Mouse (Mus musculus) limb, embryonic 15.5 days (tissue): ENCODE data around the gene Mcee. TPM values are rescaled to one million over a fixed set of nuclear protein-coding genes. Genes with fewer than 3 reads are reported as not detected.
A peak's percentile ranks its signal among the peaks of the same experiment; 100 is the strongest.

Experiments
- ATAC-seq: fragments of 200-750 bp; cut with Nextera tagmentation; 2 replicates; pipeline ENCODE4 v1.8.0; 2017; ENCODE audit warnings: low read depth, moderate TSS enrichment; ENCODE audit not compliant: insufficient number of reproducible peaks, low FRiP score, low TSS enrichment
- H3K27ac ChIP-seq: fragments of 300-500 bp; sonication (generic); 2 replicates; pipeline ENCODE4 v1.5.1; 2015; ENCODE audit warnings: moderate library complexity, mild to moderate bottlenecking, inconsistent platforms
- H3K27me3 ChIP-seq: fragments of 300-500 bp; sonication (generic); 2 replicates; pipeline ENCODE4 v1.6.1; 2015; ENCODE audit warnings: inconsistent platforms
- H3K36me3 ChIP-seq: fragments of 300-500 bp; sonication (generic); 2 replicates; pipeline ENCODE4 v1.6.1; 2015; ENCODE audit warnings: inconsistent platforms
- H3K4me1 ChIP-seq: fragments of 300-500 bp; sonication (generic); 2 replicates; pipeline ENCODE4 v1.6.1; 2015; ENCODE audit warnings: inconsistent platforms
- H3K4me2 ChIP-seq: fragments of 300-500 bp; sonication (generic); 2 replicates; pipeline ENCODE4 v1.6.1; 2015; ENCODE audit warnings: mild to moderate bottlenecking, inconsistent platforms
- H3K4me3 ChIP-seq: fragments of 300-500 bp; sonication (generic); 2 replicates; pipeline ENCODE4 v1.5.1; 2015; ENCODE audit warnings: mild to moderate bottlenecking, inconsistent platforms
- H3K9ac ChIP-seq: fragments of 300-500 bp; sonication (generic); 2 replicates; pipeline ENCODE4 v1.6.1; 2015; ENCODE audit warnings: inconsistent platforms
- H3K9me3 ChIP-seq: fragments of 300-500 bp; sonication (generic); 2 replicates; pipeline ENCODE4 v1.6.1; 2016; ENCODE audit warnings: inconsistent platforms
- WGBS: fragments of 180-500 bp; shearing (Covaris S2); methylation state at CpG from one replicate; pipeline ENCODE4 v1.1.7; 2015; 5-methylcytosine and 5-hydroxymethylcytosine counted together
- polyA plus RNA-seq: library from polyadenylated mRNA; unstranded; fragments of >200 nt; fragmentation: Nextera tagmentation; extraction: Ambion mirVana; gene quantifications from 2 replicates; pipeline ENCODE4 v1.2.1, GENCODE M21; 2015

Gene Mcee
- 64.9 and 65.5 TPM in 2 replicates for polyA plus RNA-seq

- 1% methylated on average over 54 of the region's 54 CpGs for WGBS
- Histone ChIP-seq H3K36me3 (peaks cover 16% of the 10 kb centered on the region), H3K27me3 (no peaks in the 10 kb centered on the region), H3K4me1 (peaks cover 12% of the 10 kb centered on the region), H3K9me3 (no peaks in the 10 kb centered on the region), H3K27ac (peak within 1 kb of the TSS; percentile 90), H3K4me3 (peak within 1 kb of the TSS; percentile 67), H3K9ac (peak within 1 kb of the TSS; percentile 72), H3K4me2 (peak within 1 kb of the TSS; percentile 89)
- ATAC-seq, result peak; percentile 99
These were observed at the start of gene Mcee, which contains the start of gene Mphosph10 for GRCm38 (mm10) chr7:64392122-64392818. Gene Mcee, plus strand, starts transcription at chr7:64392607. Gene Mphosph10, minus strand, starts transcription at chr7:64392268.

GRCm38 (mm10) chr7:64347813-64348212 lies 44.6 kb upstream of the Mcee start:
- 81% methylated on average over 1 of the region's 1 CpGs for WGBS

DNA sequence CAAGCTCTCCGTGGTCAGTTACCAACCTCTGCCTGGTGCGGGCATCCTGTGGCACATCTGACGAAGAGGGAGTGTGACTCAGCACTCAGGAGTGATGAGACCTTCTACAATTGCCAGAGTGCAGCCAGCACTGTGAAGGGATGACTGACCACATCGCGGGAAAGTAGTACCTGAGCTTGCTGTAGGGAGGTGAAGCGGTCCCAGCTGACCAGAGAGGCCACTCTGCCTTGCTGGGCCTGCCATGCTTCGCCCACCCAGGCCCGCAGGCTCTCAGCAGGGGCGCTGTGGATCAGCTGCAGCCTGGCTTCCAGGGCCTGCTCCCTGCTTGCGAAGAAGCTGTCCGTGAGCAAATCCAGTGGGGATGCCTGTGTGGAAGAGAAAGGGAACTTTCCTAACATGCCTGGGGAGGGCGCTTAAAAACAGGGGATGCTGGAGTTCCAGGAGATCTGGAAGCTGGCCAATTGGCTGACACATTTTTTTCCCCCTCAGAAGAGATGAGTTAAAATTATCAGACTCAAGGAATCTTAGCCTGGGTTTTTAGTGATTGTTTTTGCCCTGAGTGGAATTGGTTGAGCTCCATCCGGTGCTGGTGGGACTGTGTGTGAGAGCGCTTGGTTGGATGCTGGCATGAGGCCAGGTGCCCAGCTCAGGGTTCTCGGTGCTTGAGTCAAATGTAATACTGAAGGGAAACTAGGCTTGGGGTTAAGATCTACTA lies 43.1 kb upstream of the Mcee start:
- H3K4me1 ChIP-seq, result no peaks in the 10 kb centered on the region
- no peak overlapping the region for H3K27ac ChIP-seq
- no peaks in the 10 kb centered on the region for H3K9me3 ChIP-seq
- H3K36me3 ChIP-seq, result peaks cover 57% of the 10 kb centered on the region
- no peak for ATAC-seq
- no peaks in the 10 kb centered on the region for H3K27me3 ChIP-seq
- no peak overlapping the region for H3K4me2 ChIP-seq
- no peak overlapping the region for H3K4me3 ChIP-seq
- 84% methylated on average over 15 of the region's 15 CpGs for WGBS
- H3K9ac ChIP-seq, result no peak overlapping the region

More at GRCm38 (mm10) chr7:64347813-64348212, 44.6 kb upstream of the Mcee start:
- ATAC-seq, result no peak
- Histone ChIP-seq H3K4me3 (no peak overlapping the region), H3K4me1 (no peaks in the 10 kb centered on the region), H3K9ac (no peak overlapping the region), H3K27ac (no peak overlapping the region), H3K4me2 (no peak overlapping the region), H3K27me3 (no peaks in the 10 kb centered on the region), H3K9me3 (no peaks in the 10 kb centered on the region), H3K36me3 (peaks cover 45% of the 10 kb centered on the region)

DNA sequence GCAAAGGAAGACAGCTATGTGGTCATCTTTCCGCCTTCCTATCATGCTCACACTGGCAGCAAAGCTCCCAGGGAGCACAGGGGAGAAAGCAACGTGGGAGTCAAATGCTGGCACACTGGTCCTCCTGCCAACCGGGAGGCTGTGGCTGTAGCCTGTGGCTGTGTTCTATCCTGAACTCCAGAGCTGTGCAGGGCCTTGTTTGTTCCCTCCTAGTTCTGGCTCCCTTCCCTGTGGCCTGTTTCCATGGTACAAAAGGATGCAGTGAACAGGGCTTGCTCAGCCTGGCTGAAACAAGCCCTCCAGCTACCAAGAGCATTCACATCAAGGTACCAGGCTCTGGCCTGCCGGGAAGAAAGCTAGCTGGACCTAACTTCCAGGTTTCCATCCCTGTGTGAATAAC lies 41.3 kb upstream of the Mcee start:
- Histone ChIP-seq H3K4me3 (no peak overlapping the region), H3K9me3 (no peaks in the 10 kb centered on the region), H3K27me3 (no peaks in the 10 kb centered on the region), H3K4me2 (no peak overlapping the region), H3K27ac (no peak overlapping the region), H3K4me1 (no peaks in the 10 kb centered on the region), H3K36me3 (peaks cover 62% of the 10 kb centered on the region), H3K9ac (no peak overlapping the region)
- 80% methylated on average over 4 of the region's 4 CpGs for WGBS
- no peak; the same call in 1 of the 2 replicates for ATAC-seq

DNA sequence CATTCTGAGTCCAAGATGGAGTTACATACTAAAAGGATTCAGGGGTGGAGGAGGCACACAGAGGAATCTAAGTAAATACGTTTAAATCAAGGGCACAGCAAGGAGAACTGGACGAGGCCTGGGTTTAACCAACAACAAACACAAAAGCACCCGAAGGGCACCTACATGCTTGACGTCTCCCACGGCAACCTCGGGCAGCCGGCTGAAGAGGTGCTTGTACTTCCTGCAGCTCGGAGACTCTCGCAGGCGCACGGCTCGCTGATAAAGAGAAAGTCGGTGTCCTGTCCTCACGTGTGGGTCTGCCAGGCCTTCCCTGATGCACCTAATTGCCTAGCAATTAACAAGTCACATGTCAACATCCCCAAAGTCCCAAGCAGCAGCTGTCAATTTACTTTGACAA lies 38.2 kb upstream of the Mcee start:
- no peaks in the 10 kb centered on the region for H3K27me3 ChIP-seq
- no peak overlapping the region for H3K9ac ChIP-seq
- H3K4me1 ChIP-seq, result no peaks in the 10 kb centered on the region
- H3K36me3 ChIP-seq, result peaks cover 64% of the 10 kb centered on the region
- WGBS, result 75% methylated on average over 14 of the region's 14 CpGs
- ATAC-seq, result no peak
- no peak overlapping the region for H3K4me3 ChIP-seq
- H3K4me2 ChIP-seq, result no peak overlapping the region
- no peak overlapping the region for H3K27ac ChIP-seq
- H3K9me3 ChIP-seq, result no peaks in the 10 kb centered on the region

- H3K36me3 ChIP-seq, result peaks cover 72% of the 10 kb centered on the region
These were observed 35.7 kb upstream of the Mcee start for GRCm38 (mm10) chr7:64356661-64357060.

GRCm38 (mm10) chr7:64357405-64357804 lies 35.0 kb upstream of the Mcee start:
- peaks cover 75% of the 10 kb centered on the region for H3K36me3 ChIP-seq

More at GRCm38 (mm10) chr7:64356661-64357060, 35.7 kb upstream of the Mcee start:
- no peak for ATAC-seq
- no peak overlapping the region for H3K9ac ChIP-seq
- no peak overlapping the region for H3K4me2 ChIP-seq
- H3K9me3 ChIP-seq, result no peaks in the 10 kb centered on the region
- no peak overlapping the region for H3K4me3 ChIP-seq
- no peak overlapping the region for H3K27ac ChIP-seq
- H3K27me3 ChIP-seq, result no peaks in the 10 kb centered on the region
- H3K4me1 ChIP-seq, result peaks cover 6% of the 10 kb centered on the region; the same call in 1 of the 2 replicates
- WGBS, result 91% methylated on average over 5 of the region's 5 CpGs

DNA sequence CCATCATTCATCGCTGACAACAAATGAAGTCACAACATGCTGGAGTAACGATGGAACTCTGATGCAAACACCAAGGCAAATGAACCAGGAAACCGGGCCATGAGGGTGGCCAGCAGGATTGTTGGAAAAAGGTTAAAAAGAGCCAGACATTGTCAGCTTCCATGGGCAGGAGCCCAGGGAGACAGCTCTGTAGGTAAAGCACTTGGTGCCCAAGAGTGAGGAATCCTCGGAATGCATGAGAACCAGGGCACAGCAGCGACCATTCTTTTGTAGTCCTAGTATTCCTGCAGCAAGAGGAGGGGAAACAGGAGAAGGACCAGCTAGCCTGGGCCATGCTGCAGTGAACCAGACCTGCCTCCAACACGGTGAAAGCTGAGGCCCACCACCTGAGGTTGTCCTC lies 33.7 kb upstream of the Mcee start:
- no peaks in the 10 kb centered on the region for H3K9me3 ChIP-seq
- no peak overlapping the region for H3K9ac ChIP-seq
- H3K4me3 ChIP-seq, result no peak overlapping the region
- no peaks in the 10 kb centered on the region for H3K27me3 ChIP-seq
- H3K4me1 ChIP-seq, result peaks cover 6% of the 10 kb centered on the region; the same call in 1 of the 2 replicates
- H3K4me2 ChIP-seq, result no peak overlapping the region
- H3K36me3 ChIP-seq, result peaks cover 76% of the 10 kb centered on the region
- no peak overlapping the region for H3K27ac ChIP-seq
- 83% methylated on average over 6 of the region's 6 CpGs for WGBS
- no peak for ATAC-seq

More at GRCm38 (mm10) chr7:64357405-64357804, 35.0 kb upstream of the Mcee start:
- no peaks in the 10 kb centered on the region for H3K9me3 ChIP-seq
- 91% methylated on average over 9 of the region's 9 CpGs for WGBS
- H3K27ac ChIP-seq, result no peak overlapping the region
- 0 out of 2 replicates have a peak, but pooled peaks have one; percentile 5 for ATAC-seq
- H3K4me2 ChIP-seq, result no peak overlapping the region
- no peaks in the 10 kb centered on the region for H3K27me3 ChIP-seq
- H3K9ac ChIP-seq, result no peak overlapping the region
- no peak overlapping the region for H3K4me3 ChIP-seq
- peaks cover 6% of the 10 kb centered on the region; the same call in 1 of the 2 replicates for H3K4me1 ChIP-seq

GRCm38 (mm10) chr7:64359943-64360585 lies 32.3 kb upstream of the Mcee start:
- no peak overlapping the region for H3K9ac ChIP-seq
- peak; percentile 78 for ATAC-seq
- peak overlapping the region; percentile 79 for H3K27ac ChIP-seq
- no peak overlapping the region for H3K4me3 ChIP-seq
- H3K36me3 ChIP-seq, result peaks cover 83% of the 10 kb centered on the region
- no peaks in the 10 kb centered on the region for H3K27me3 ChIP-seq
- WGBS, result 77% methylated on average over 20 of the region's 20 CpGs
- H3K4me1 ChIP-seq, result peaks cover 6% of the 10 kb centered on the region; the same call in 1 of the 2 replicates
- H3K4me2 ChIP-seq, result no peak overlapping the region
- H3K9me3 ChIP-seq, result no peaks in the 10 kb centered on the region

GRCm38 (mm10) chr7:64360586-64360945 lies 31.8 kb upstream of the Mcee start:
- no peak overlapping the region for H3K9ac ChIP-seq
- peak; percentile 84 for ATAC-seq
- no peak overlapping the region for H3K4me2 ChIP-seq
- 71% methylated on average over 3 of the region's 3 CpGs for WGBS
- peaks cover 84% of the 10 kb centered on the region for H3K36me3 ChIP-seq
- peaks cover 6% of the 10 kb centered on the region; the same call in 1 of the 2 replicates for H3K4me1 ChIP-seq
- no peaks in the 10 kb centered on the region for H3K9me3 ChIP-seq
- peak overlapping the region; percentile 79 for H3K27ac ChIP-seq
- H3K4me3 ChIP-seq, result no peak overlapping the region
- H3K27me3 ChIP-seq, result no peaks in the 10 kb centered on the region

DNA sequence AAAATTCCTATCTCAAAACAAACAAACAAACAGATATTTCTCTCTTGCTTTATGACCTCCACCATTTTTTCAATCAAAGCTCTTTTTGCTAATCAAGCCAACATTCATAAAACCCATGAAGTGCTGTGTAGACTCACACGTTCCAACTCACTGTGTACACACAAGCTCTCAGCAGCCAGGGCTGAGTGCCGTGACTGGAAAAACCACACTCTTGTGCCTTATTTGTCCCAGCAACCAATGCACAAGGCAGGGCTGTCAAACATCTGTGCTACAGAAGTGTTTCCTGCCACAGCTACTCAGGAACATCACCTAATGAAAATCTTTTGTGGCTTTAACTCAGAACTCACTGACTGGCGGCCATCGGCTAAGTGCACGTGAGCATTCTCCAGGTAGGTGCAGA lies 26.5 kb upstream of the Mcee start:
- Histone ChIP-seq H3K27ac (no peak overlapping the region), H3K4me1 (no peaks in the 10 kb centered on the region; the same call in 1 of the 2 replicates), H3K4me2 (no peak overlapping the region), H3K9me3 (no peaks in the 10 kb centered on the region), H3K9ac (no peak overlapping the region), H3K27me3 (no peaks in the 10 kb centered on the region), H3K36me3 (peaks cover 81% of the 10 kb centered on the region), H3K4me3 (no peak overlapping the region)
- WGBS, result 91% methylated on average over 5 of the region's 5 CpGs
- no peak for ATAC-seq
